Mouse (Mus musculus) MEL (cell line): ENCODE data around the gene Lrba. TPM values are rescaled to one million over a fixed set of nuclear protein-coding genes. Genes with fewer than 3 reads are reported as not detected.

Experiments used
- DNase-seq: peaks from one replicate; pipeline ENCODE4 v3.0.0; 2011; ENCODE audit warnings: low read depth, low spot score
- H3K27ac ChIP-seq: 2 replicates; pipeline ENCODE4 v1.5.1; 2012; ENCODE audit warnings: low read depth, mild to moderate bottlenecking, control low read depth, low read length, moderate library complexity; ENCODE audit not compliant: control insufficient read depth
- H3K27me3 ChIP-seq, 2 experiments: fragments of 150-350 bp in 1 of 2; sonication (generic) in 1 of 2; 2 replicates each; pipeline ENCODE4 v1.6.1; 2012; ENCODE audit warnings: low read length in 2 of 2, mild to moderate bottlenecking in 2 of 2, improper control_type of control experiment in 1 of 2, moderate library complexity in 1 of 2; ENCODE audit not compliant: insufficient read depth in 2 of 2, control insufficient read depth in 1 of 2
- H3K36me3 ChIP-seq, 2 experiments: 2 replicates each; pipeline ENCODE4 v1.6.1; 2012 to 2014; ENCODE audit warnings: low read length in 2 of 2, improper control_type of control experiment in 1 of 2, inconsistent platforms in 1 of 2, mild to moderate bottlenecking in 1 of 2; ENCODE audit not compliant: insufficient read depth in 2 of 2, control insufficient read depth in 1 of 2
- H3K4me1 ChIP-seq, 2 experiments: fragments of 150-350 bp in 1 of 2; sonication (generic) in 1 of 2; 2 replicates each; pipeline ENCODE4 v1.6.1; 2012; ENCODE audit warnings: low read length in 2 of 2, improper control_type of control experiment in 1 of 2, mild to moderate bottlenecking in 1 of 2; ENCODE audit not compliant: insufficient read depth in 2 of 2, control insufficient read depth in 1 of 2
- H3K4me3 ChIP-seq, 2 experiments: fragments of 150-350 bp in 1 of 2; sonication (generic) in 1 of 2; 2 replicates each; pipeline ENCODE4 v1.5.1; 2012; ENCODE audit warnings: low read depth in 2 of 2, low read length in 2 of 2, mild to moderate bottlenecking in 2 of 2, moderate library complexity in 2 of 2, control low read depth in 1 of 2, improper control_type of control experiment in 1 of 2; ENCODE audit not compliant: control insufficient read depth in 1 of 2, insufficient read depth in 1 of 2
- H3K79me2 ChIP-seq: 2 replicates; pipeline ENCODE4 v1.6.1; 2012; ENCODE audit warnings: mild to moderate bottlenecking, low read length, moderate library complexity; ENCODE audit not compliant: control insufficient read depth, poor library complexity, insufficient read depth
- H3K9ac ChIP-seq: 2 replicates; pipeline ENCODE4 v1.6.1; 2012; ENCODE audit warnings: low read depth, mild to moderate bottlenecking, control low read depth, low read length, moderate library complexity; ENCODE audit not compliant: control insufficient read depth, poor library complexity, severe bottlenecking
- H3K9me3 ChIP-seq: fragments of 150-350 bp; sonication (generic); replicated peaks from 2 replicates; pipeline ENCODE4 v1.6.1; 2012; ENCODE audit warnings: mild to moderate bottlenecking, low read length, improper control_type of control experiment, moderate library complexity; ENCODE audit not compliant: insufficient read depth
- CHD1 ChIP-seq: IDR thresholded peaks from 2 replicates; pipeline ENCODE4 v1.6.1; 2012; ENCODE audit warnings: low read depth, mild to moderate bottlenecking, inconsistent platforms, low read length, improper control_type of control experiment
- ETS1 ChIP-seq: IDR thresholded peaks from 2 replicates; pipeline ENCODE4 v1.6.1; 2012; ENCODE audit warnings: low read depth, mild to moderate bottlenecking, inconsistent platforms, low read length, improper control_type of control experiment, moderate library complexity
- GATA1 ChIP-seq: IDR thresholded peaks from 2 replicates; pipeline ENCODE4 v1.6.1; 2011; ENCODE audit warnings: low read depth, low read length, improper control_type of control experiment
- MAZ ChIP-seq: IDR thresholded peaks from 2 replicates; pipeline ENCODE4 v1.6.1; 2012; ENCODE audit warnings: low read depth, mild to moderate bottlenecking, inconsistent platforms, low read length, improper control_type of control experiment
- MEF2A ChIP-seq: IDR thresholded peaks from 2 replicates; pipeline ENCODE4 v1.6.1; 2014; ENCODE audit warnings: low read depth, mild to moderate bottlenecking, inconsistent platforms, low read length, improper control_type of control experiment; ENCODE audit not compliant: poor library complexity, insufficient replicate concordance, severe bottlenecking; ENCODE audit errors: extremely low read depth
- POLR2A ChIP-seq, 2 experiments: IDR thresholded peaks; 2 replicates each; pipeline ENCODE4 v1.6.1; 2011 to 2012; ENCODE audit warnings: low read length in 2 of 2, mild to moderate bottlenecking in 2 of 2, control low read depth in 1 of 2, improper control_type of control experiment in 1 of 2, low read depth in 1 of 2, moderate library complexity in 1 of 2; ENCODE audit not compliant: control insufficient read depth in 1 of 2, insufficient read depth in 1 of 2, poor library complexity in 1 of 2
- POLR2AphosphoS2 ChIP-seq: IDR thresholded peaks from 2 replicates; pipeline ENCODE4 v1.6.1; 2011; ENCODE audit warnings: low read length, improper control_type of control experiment
- RAD21 ChIP-seq: IDR thresholded peaks from 2 replicates; pipeline ENCODE4 v1.6.1; 2011; ENCODE audit warnings: mild to moderate bottlenecking, low read depth, low read length, improper control_type of control experiment
- TBP ChIP-seq: IDR thresholded peaks from 2 replicates; pipeline ENCODE4 v1.8.0; 2011; ENCODE audit warnings: low read depth, low read length, improper control_type of control experiment
- ZKSCAN1 ChIP-seq: IDR thresholded peaks from 2 replicates; pipeline ENCODE4 v1.6.1; 2012; ENCODE audit warnings: low read depth, mild to moderate bottlenecking, inconsistent platforms, low read length, improper control_type of control experiment, moderate library complexity
- ZMIZ1 ChIP-seq: IDR thresholded peaks from 2 replicates; pipeline ENCODE4 v1.6.1; 2012; ENCODE audit warnings: low read depth, mild to moderate bottlenecking, inconsistent platforms, low read length, improper control_type of control experiment, moderate library complexity
- ZNF384 ChIP-seq: IDR thresholded peaks from 2 replicates; pipeline ENCODE4 v1.6.1; 2012; ENCODE audit warnings: low read depth, mild to moderate bottlenecking, inconsistent platforms, low read length, improper control_type of control experiment
- polyA plus RNA-seq, 2 experiments: library from polyadenylated mRNA; stranded (reverse) in 1 of 2; unstranded in 1 of 2; fragments of >175 nt in 1 of 2; fragments of >200 nt in 1 of 2; gene quantifications; 2 replicates each; pipeline versions ENCODE4 v1.2.1 to v1.2.4; 2012; ENCODE audit warnings: low replicate concordance in 2 of 2, low read depth in 1 of 2; ENCODE audit not compliant: insufficient read length in 2 of 2, insufficient read depth in 1 of 2, missing spikeins in 1 of 2
- total RNA-seq: library from RNA; depleted of rRNA; stranded (reverse); fragments of 300-350 nt; gene quantifications from 2 replicates; pipeline ENCODE4 v1.2.3, GENCODE M21; 2012

The Lrba gene
- total and polyA plus RNA-seq, 3 experiments = 10.9 to 17.9 TPM; not detected in 1

- TF ChIP-seq ZKSCAN1 = no peak
- TF ChIP-seq, all 39 proteins: peak for 0
- H3K9me3 ChIP-seq = no peaks in the 10 kb centered on the region
- no peaks in the 10 kb centered on the region for H3K36me3 ChIP-seq
- peak; percentile 14 for DNase-seq
- no peaks in the 10 kb centered on the region for H3K27me3 ChIP-seq
- no peaks in the 10 kb centered on the region for H3K79me2 ChIP-seq
- H3K4me1 ChIP-seq = no peaks in the 10 kb centered on the region
- no peak overlapping the region for H3K9ac ChIP-seq
- H3K4me3 ChIP-seq = no peak overlapping the region
- no peak overlapping the region for H3K27ac ChIP-seq
These were observed 118.8 kb downstream of the Lrba start for GRCm38 (mm10) chr3:86343261-86343660.

GRCm38 (mm10) chr3:86362486-86362885, 138.0 kb downstream of the Lrba start:
- no peaks in the 10 kb centered on the region for H3K4me1 ChIP-seq

GRCm38 (mm10) chr3:86371466-86371865, 147.0 kb downstream of the Lrba start:
- TF ChIP-seq MAZ = no peak
- no peak for TF ChIP-seq TBP
- TF ChIP-seq POLR2A (IDR thresholded peaks at IDR 0.05; ENCODE audit: control insufficient read depth in 1 of 2, insufficient read depth in 1 of 2, low read depth in 1 of 2, low read length in 2 of 2, poor library complexity in 1 of 2) = no peak
- DNase-seq = no peak
- Histone ChIP-seq H3K27me3 (no peaks in the 10 kb centered on the region), H3K27ac (no peak overlapping the region), H3K4me1 (peaks cover 0 to 6% of the 10 kb centered on the region in 2 experiments; a peak in 2 of 4 replicates), H3K4me3 (no peak overlapping the region), H3K79me2 (no peaks in the 10 kb centered on the region), H3K9ac (no peak overlapping the region), H3K36me3 (peaks cover 2 to 4% of the 10 kb centered on the region in 2 experiments), H3K9me3 (no peaks in the 10 kb centered on the region)

More at GRCm38 (mm10) chr3:86362486-86362885, 138.0 kb downstream of the Lrba start:
- Histone ChIP-seq H3K9ac (no peak overlapping the region), H3K9me3 (no peaks in the 10 kb centered on the region), H3K27ac (no peak overlapping the region), H3K79me2 (no peaks in the 10 kb centered on the region), H3K27me3 (no peaks in the 10 kb centered on the region)
- DNase-seq = no peak
- TF ChIP-seq GATA1 (no peak), ZNF384 (no peak), ETS1 (no peak), CHD1 (no peak), ZMIZ1 (no peak), POLR2AphosphoS2 (no peak), MEF2A (no peak), RAD21 (no peak)
- TF ChIP-seq, all 39 proteins: peak for 0
- H3K36me3 ChIP-seq = no peaks in the 10 kb centered on the region
- no peak overlapping the region for H3K4me3 ChIP-seq
